Mouse (Mus musculus) left cerebral cortex, adult 8-10 months (tissue): ENCODE results near the gene 1700019D03Rik. TPM values are rescaled to one million over a fixed set of nuclear protein-coding genes. Genes with fewer than 3 reads are reported as not detected.
"Not testable (repeated sequence)": the region's sequence is repeated elsewhere in the genome, so short reads cannot be mapped to it uniquely, and the experiment has no call there.

Source experiments
- DNase-seq, 2 experiments: peaks; one replicate each; pipeline ENCODE4 v3.0.0; 2022; ENCODE audit warnings: low spot score in 2 of 2
- total RNA-seq, 4 experiments: library from RNA; stranded (reverse); gene quantifications; 2 replicates each; pipeline ENCODE4 v1.2.4; 2022

The 1700019D03Rik gene
- total RNA-seq, 4 experiments from 2014 or later = 11.3 to 16.3 (median 13.1) TPM

- no peak for DNase-seq
Measured at GRCm38 (mm10) chr1:52955102-52955501, 64.9 kb downstream of the 1700019D03Rik start.

- no peak for DNase-seq
Measured at GRCm38 (mm10) chr1:52954456-52954855, 65.5 kb downstream of the 1700019D03Rik start.

GRCm38 (mm10) chr1:52953548-52953947 lies 66.4 kb downstream of the 1700019D03Rik start:
- no peak for DNase-seq

- no peak for DNase-seq
Measured at GRCm38 (mm10) chr1:52952551-52953397, 67.2 kb downstream of the 1700019D03Rik start.

GRCm38 (mm10) chr1:52952143-52952542 lies 67.8 kb downstream of the 1700019D03Rik start:
- no peak for DNase-seq

GRCm38 (mm10) chr1:52951146-52951868 lies 68.7 kb downstream of the 1700019D03Rik start:
- no peak for DNase-seq

GRCm38 (mm10) chr1:52947895-52948294 lies 72.1 kb downstream of the 1700019D03Rik start:
- DNase-seq = no peak

- DNase-seq = no peak
Measured at GRCm38 (mm10) chr1:52939021-52939420, 81.0 kb downstream of the 1700019D03Rik start.

- no peak for DNase-seq
Measured at GRCm38 (mm10) chr1:52934494-52934893, 85.5 kb downstream of the 1700019D03Rik start.

- DNase-seq = not testable (repeated sequence)
Measured at GRCm38 (mm10) chr1:52924482-52924881, 95.5 kb downstream of the 1700019D03Rik start.

- DNase-seq = not testable (repeated sequence)
Measured at GRCm38 (mm10) chr1:52918897-52919296, 101.1 kb downstream of the 1700019D03Rik start.

- no peak for DNase-seq
Measured at GRCm38 (mm10) chr1:52916655-52917054, 103.3 kb downstream of the 1700019D03Rik start.

GRCm38 (mm10) chr1:52909783-52910182 lies 110.2 kb downstream of the 1700019D03Rik start:
- DNase-seq = no peak

- DNase-seq = no peak
Measured at GRCm38 (mm10) chr1:52884208-52884607, 135.8 kb downstream of the 1700019D03Rik start.

Other genes with a start within 250 kb of the 1700019D03Rik start
- gene Inpp1, start 202.5 kb downstream of the 1700019D03Rik start, total RNA-seq = 10 to 100 TPM; 33.6 to 39.4 (median 38.0) TPM
- gene Hibch, start 175.2 kb downstream of the 1700019D03Rik start, total RNA-seq = 10 to 100 TPM; 17.4 to 20.5 (median 18.5) TPM
- under 1 TPM; 0.21 to 0.96 (median 0.42) TPM for gene Mstn, start 41.5 kb upstream of the 1700019D03Rik start, total RNA-seq
- gene 1700019A02Rik, start 167.5 kb upstream of the 1700019D03Rik start, total RNA-seq = not detected